Mouse (Mus musculus) liver, embryonic 16.5 days (tissue): Measurements from ENCODE around the gene Megf11. TPM values are rescaled to one million over a fixed set of nuclear protein-coding genes. Genes with fewer than 3 reads are reported as not detected.

Source experiments
- ATAC-seq: fragments of 200-750 bp; cut with Nextera tagmentation; 2 replicates; pipeline ENCODE4 v1.8.0; 2017; ENCODE audit warnings: low read depth, mild to moderate bottlenecking, moderate number of reproducible peaks, moderate library complexity
- H3K27ac ChIP-seq: fragments of 300-500 bp; sonication (generic); 2 replicates; pipeline ENCODE4 v1.5.1; 2014; ENCODE audit warnings: mild to moderate bottlenecking, low read length
- H3K27me3 ChIP-seq: fragments of 300-500 bp; sonication (generic); 2 replicates; pipeline ENCODE4 v1.6.1; 2014; ENCODE audit warnings: low read depth, low read length, mixed read lengths; ENCODE audit not compliant: control insufficient read depth, insufficient read depth
- H3K36me3 ChIP-seq: fragments of 300-500 bp; sonication (generic); 2 replicates; pipeline ENCODE4 v1.6.1; 2014; ENCODE audit warnings: mild to moderate bottlenecking; ENCODE audit not compliant: control insufficient read depth, insufficient read depth
- H3K4me1 ChIP-seq: fragments of 300-500 bp; sonication (generic); 2 replicates; pipeline ENCODE4 v1.6.1; 2014; ENCODE audit warnings: low read depth, low read length, mixed read lengths; ENCODE audit not compliant: control insufficient read depth
- H3K4me2 ChIP-seq: fragments of 300-500 bp; sonication (generic); 2 replicates; pipeline ENCODE4 v1.6.1; 2014; ENCODE audit warnings: low read depth, low read length, mixed read lengths
- H3K4me3 ChIP-seq: fragments of 300-500 bp; sonication (generic); 2 replicates; pipeline ENCODE4 v1.5.1; 2014; ENCODE audit warnings: low read depth, mild to moderate bottlenecking, low read length
- H3K9ac ChIP-seq: fragments of 300-500 bp; sonication (generic); 2 replicates; pipeline ENCODE4 v1.6.1; 2014; ENCODE audit warnings: low read depth, low read length
- H3K9me3 ChIP-seq: fragments of 300-500 bp; sonication (generic); replicated peaks from 2 replicates; pipeline ENCODE4 v1.6.1; 2016; ENCODE audit warnings: low read length; ENCODE audit not compliant: control insufficient read depth
- WGBS: fragments of 180-500 bp; shearing (Covaris S2); extraction: QIAGEN DNeasy Blood & Tissue Kit; methylation state at CpG from one replicate; pipeline ENCODE4 v1.1.7; 2014; ENCODE audit not compliant: insufficient replicate concordance; 5-methylcytosine and 5-hydroxymethylcytosine counted together
- polyA plus RNA-seq: library from polyadenylated mRNA; unstranded; fragments of >200 nt; fragmentation: Nextera tagmentation; extraction: Ambion mirVana; gene quantifications from 2 replicates; pipeline ENCODE4 v1.2.1, GENCODE M21; 2015

The Megf11 gene
- polyA plus RNA-seq, 1 experiment from 2014 or later = 0.51 TPM

GRCm38 (mm10) chr9:64482126-64482525 is 96.7 kb downstream of the Megf11 start:
- no peak overlapping the region for H3K4me2 ChIP-seq
- ATAC-seq = no peak
- no peaks in the 10 kb centered on the region for H3K9me3 ChIP-seq
- H3K4me3 ChIP-seq = no peak overlapping the region
- H3K27me3 ChIP-seq = no peaks in the 10 kb centered on the region; the same call in 1 of the 2 replicates
- H3K36me3 ChIP-seq = no peaks in the 10 kb centered on the region
- H3K4me1 ChIP-seq = no peaks in the 10 kb centered on the region
- no peak overlapping the region for H3K27ac ChIP-seq
- 77% methylated on average over 5 of the region's 5 CpGs for WGBS
- H3K9ac ChIP-seq = no peak overlapping the region

DNA sequence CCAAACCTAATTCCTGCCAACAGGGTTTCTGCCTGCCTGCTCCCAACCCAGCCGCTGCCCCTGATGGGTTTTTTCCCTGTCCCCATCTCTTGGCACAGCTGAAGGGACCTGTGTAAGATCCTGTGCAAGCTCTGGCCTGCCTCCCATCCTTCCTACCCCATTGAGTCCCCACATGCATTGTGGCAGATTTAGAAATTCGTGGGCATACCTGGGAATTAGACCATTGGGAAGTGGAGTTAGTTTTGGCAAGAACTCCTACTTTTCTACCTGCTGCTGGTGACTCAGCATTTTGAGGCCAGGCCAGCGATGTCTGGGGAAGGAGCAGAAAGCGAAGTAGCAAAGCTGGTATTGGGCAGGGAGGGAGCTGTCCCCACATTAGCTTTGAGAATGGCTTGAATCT is 102.0 kb downstream of the Megf11 start:
- ATAC-seq = no peak
- H3K4me1 ChIP-seq = no peaks in the 10 kb centered on the region
- no peaks in the 10 kb centered on the region for H3K9me3 ChIP-seq
- no peak overlapping the region for H3K27ac ChIP-seq
- H3K4me3 ChIP-seq = no peak overlapping the region
- no peaks in the 10 kb centered on the region for H3K36me3 ChIP-seq
- 43% methylated on average over 4 of the region's 4 CpGs for WGBS
- H3K27me3 ChIP-seq = no peaks in the 10 kb centered on the region; the same call in 1 of the 2 replicates
- H3K4me2 ChIP-seq = no peak overlapping the region
- H3K9ac ChIP-seq = no peak overlapping the region

GRCm38 (mm10) chr9:64494647-64495046 is 109.2 kb downstream of the Megf11 start:
- no peak overlapping the region for H3K4me2 ChIP-seq
- WGBS = 76% methylated on average over 6 of the region's 6 CpGs

GRCm38 (mm10) chr9:64498929-64499328 is 113.5 kb downstream of the Megf11 start:
- H3K4me1 ChIP-seq = no peaks in the 10 kb centered on the region
- ATAC-seq = no peak
- H3K9me3 ChIP-seq = no peaks in the 10 kb centered on the region
- no peak overlapping the region for H3K9ac ChIP-seq
- H3K27ac ChIP-seq = no peak overlapping the region
- 58% methylated on average over 5 of the region's 5 CpGs for WGBS
- no peaks in the 10 kb centered on the region for H3K36me3 ChIP-seq
- no peaks in the 10 kb centered on the region for H3K27me3 ChIP-seq
- no peak overlapping the region for H3K4me3 ChIP-seq
- H3K4me2 ChIP-seq = no peak overlapping the region

More at GRCm38 (mm10) chr9:64494647-64495046, 109.2 kb downstream of the Megf11 start:
- H3K27ac ChIP-seq = no peak overlapping the region
- no peak for ATAC-seq
- no peaks in the 10 kb centered on the region for H3K4me1 ChIP-seq
- H3K9me3 ChIP-seq = no peaks in the 10 kb centered on the region
- H3K9ac ChIP-seq = no peak overlapping the region
- H3K36me3 ChIP-seq = no peaks in the 10 kb centered on the region
- H3K27me3 ChIP-seq = no peaks in the 10 kb centered on the region
- H3K4me3 ChIP-seq = no peak overlapping the region

DNA sequence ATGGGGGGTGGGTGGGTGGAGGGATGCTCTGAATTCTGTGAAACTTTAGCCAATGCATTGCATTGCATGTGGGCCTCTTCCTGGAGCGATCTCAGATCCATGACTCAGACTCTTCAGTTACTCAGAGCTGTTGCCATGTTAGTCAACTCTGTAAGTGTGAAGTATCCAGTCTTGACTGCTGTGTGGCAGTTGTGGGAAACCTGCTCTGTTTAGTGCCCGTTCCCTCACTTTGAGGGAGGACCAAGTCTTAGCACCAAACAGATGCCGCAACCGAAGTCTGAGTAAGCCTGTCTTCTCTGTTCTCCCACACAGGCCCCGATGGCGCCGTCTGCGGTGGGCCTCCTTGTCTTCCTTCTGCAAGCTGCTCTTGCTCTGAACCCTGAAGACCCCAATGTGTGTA is 115.8 kb downstream of the Megf11 start:
- Histone ChIP-seq H3K4me3 (no peak overlapping the region), H3K4me2 (no peak overlapping the region), H3K27me3 (no peaks in the 10 kb centered on the region), H3K9me3 (no peaks in the 10 kb centered on the region), H3K36me3 (no peaks in the 10 kb centered on the region), H3K27ac (no peak overlapping the region), H3K4me1 (no peaks in the 10 kb centered on the region), H3K9ac (no peak overlapping the region)
- 84% methylated on average over 8 of the region's 8 CpGs for WGBS
- ATAC-seq = no peak

GRCm38 (mm10) chr9:64503996-64504395 is 118.6 kb downstream of the Megf11 start:
- 59% methylated on average over 1 of the region's 1 CpGs for WGBS
- H3K9ac ChIP-seq = no peak overlapping the region
- H3K27me3 ChIP-seq = no peaks in the 10 kb centered on the region
- H3K9me3 ChIP-seq = no peaks in the 10 kb centered on the region
- no peak for ATAC-seq
- no peaks in the 10 kb centered on the region for H3K4me1 ChIP-seq
- no peak overlapping the region for H3K4me3 ChIP-seq
- H3K27ac ChIP-seq = no peak overlapping the region
- H3K36me3 ChIP-seq = no peaks in the 10 kb centered on the region
- H3K4me2 ChIP-seq = no peak overlapping the region

DNA sequence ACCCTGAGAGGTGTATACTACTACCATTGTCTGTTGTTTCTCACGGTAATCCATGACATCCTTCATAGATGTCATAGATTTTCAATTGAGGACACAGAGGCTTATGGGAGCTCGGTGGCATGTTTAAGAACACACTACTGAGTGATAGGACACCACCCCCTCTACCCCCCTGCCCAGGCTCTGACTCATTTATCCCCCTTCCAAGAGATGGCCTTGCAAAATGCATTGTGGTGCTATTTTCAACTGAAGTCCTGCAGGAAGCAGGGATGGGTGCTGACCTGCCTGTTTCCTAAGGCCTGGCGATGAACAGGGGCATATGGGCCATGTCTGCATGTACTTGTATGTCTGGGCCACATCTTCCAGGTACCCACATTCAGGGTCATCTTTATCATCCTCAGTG is 119.0 kb downstream of the Megf11 start:
- no peak for ATAC-seq

GRCm38 (mm10) chr9:64504921-64505320 is 119.5 kb downstream of the Megf11 start:
- Histone ChIP-seq H3K27me3 (no peaks in the 10 kb centered on the region), H3K4me3 (no peak overlapping the region), H3K9ac (no peak overlapping the region), H3K36me3 (no peaks in the 10 kb centered on the region), H3K27ac (no peak overlapping the region), H3K9me3 (no peaks in the 10 kb centered on the region), H3K4me2 (no peak overlapping the region), H3K4me1 (no peaks in the 10 kb centered on the region)
- no peak for ATAC-seq
- WGBS = 74% methylated on average over 8 of the region's 8 CpGs

More for the DNA sequence above, 119.0 kb downstream of the Megf11 start:
- H3K9ac ChIP-seq = no peak overlapping the region
- H3K4me2 ChIP-seq = no peak overlapping the region
- 68% methylated on average over 3 of the region's 3 CpGs for WGBS
- no peak overlapping the region for H3K4me3 ChIP-seq
- no peak overlapping the region for H3K27ac ChIP-seq
- no peaks in the 10 kb centered on the region for H3K9me3 ChIP-seq
- H3K4me1 ChIP-seq = no peaks in the 10 kb centered on the region
- no peaks in the 10 kb centered on the region for H3K36me3 ChIP-seq
- H3K27me3 ChIP-seq = no peaks in the 10 kb centered on the region

- Histone ChIP-seq H3K9me3 (no peaks in the 10 kb centered on the region), H3K4me3 (no peak overlapping the region), H3K4me2 (no peak overlapping the region), H3K27me3 (no peaks in the 10 kb centered on the region), H3K27ac (no peak overlapping the region), H3K9ac (no peak overlapping the region), H3K36me3 (no peaks in the 10 kb centered on the region), H3K4me1 (no peaks in the 10 kb centered on the region)
- peak; percentile 24; the same call in 1 of the 2 replicates for ATAC-seq
- 63% methylated on average over 11 of the region's 11 CpGs for WGBS
These were observed 121.2 kb downstream of the Megf11 start for GRCm38 (mm10) chr9:64506440-64507206.
